Mouse (Mus musculus) bone marrow, adult 2 months (tissue): Measurements from ENCODE around the gene Bad.
"Not testable (repeated sequence)": the region's sequence is repeated elsewhere in the genome, so short reads cannot be mapped to it uniquely, and the experiment has no call there.

Experiments
- CTCF ChIP-seq: fragments of 200-500 bp; IDR thresholded peaks from 2 replicates; pipeline ENCODE4 v1.5.1; 2011; ENCODE audit warnings: low read length, control low read depth; ENCODE audit not compliant: control insufficient read depth, insufficient read depth
- POLR2A ChIP-seq: fragments of 200-500 bp; IDR thresholded peaks from 2 replicates; pipeline ENCODE4 v1.6.1; 2011; ENCODE audit warnings: low read depth, mild to moderate bottlenecking, control low read depth, low read length, borderline replicate concordance; ENCODE audit not compliant: control insufficient read depth

DNA sequence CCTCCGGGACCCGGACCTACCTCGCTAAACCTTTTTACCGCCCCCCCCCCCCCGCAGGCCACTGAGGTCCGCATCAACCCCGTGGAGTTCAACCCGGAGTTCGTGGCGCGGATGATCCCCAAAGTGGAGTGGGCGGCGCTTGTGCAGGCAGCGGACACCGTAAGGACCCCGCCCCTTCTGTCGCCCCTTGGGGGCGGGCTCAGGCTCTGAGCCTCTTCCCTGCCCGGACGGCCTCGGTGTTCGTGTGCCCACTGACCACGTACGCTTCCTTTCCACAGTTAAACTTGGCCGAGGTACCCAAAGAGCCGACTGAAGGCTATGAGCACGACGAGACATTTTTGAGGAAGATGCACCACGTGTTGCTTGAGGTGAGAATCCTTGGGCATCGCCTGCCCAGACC, 31.4 kb upstream of the Bad start:
- TF ChIP-seq CTCF, POLR2A: not testable (repeated sequence)
